Mouse (Mus musculus) forebrain, embryonic 13.5 days (tissue): ENCODE measurements around the gene Ptar1. TPM values are rescaled to one million over a fixed set of nuclear protein-coding genes. Genes with fewer than 3 reads are reported as not detected.

Source experiments
- ATAC-seq: fragments of 200-750 bp; cut with Nextera tagmentation; 2 replicates; pipeline ENCODE4 v1.8.0; 2017
- H3K27ac ChIP-seq: fragments of 300-500 bp; sonication (generic); 2 replicates; pipeline ENCODE4 v1.5.1; 2015; ENCODE audit warnings: inconsistent platforms, mild to moderate bottlenecking, moderate library complexity
- H3K27me3 ChIP-seq: fragments of 300-500 bp; sonication (generic); 2 replicates; pipeline ENCODE4 v1.6.1; 2015; ENCODE audit warnings: mild to moderate bottlenecking, inconsistent platforms
- H3K36me3 ChIP-seq: fragments of 300-500 bp; sonication (generic); 2 replicates; pipeline ENCODE4 v1.6.1; 2015; ENCODE audit warnings: mild to moderate bottlenecking, inconsistent platforms; ENCODE audit not compliant: poor library complexity, severe bottlenecking
- H3K4me1 ChIP-seq: fragments of 300-500 bp; sonication (generic); 2 replicates; pipeline ENCODE4 v1.6.1; 2015; ENCODE audit warnings: inconsistent platforms
- H3K4me2 ChIP-seq: fragments of 300-500 bp; sonication (generic); 2 replicates; pipeline ENCODE4 v1.6.1; 2015; ENCODE audit warnings: inconsistent platforms, mild to moderate bottlenecking, moderate library complexity
- H3K4me3 ChIP-seq: fragments of 300-500 bp; sonication (generic); 2 replicates; pipeline ENCODE4 v1.5.1; 2015; ENCODE audit warnings: mild to moderate bottlenecking, inconsistent platforms
- H3K9ac ChIP-seq: fragments of 300-500 bp; sonication (generic); 2 replicates; pipeline ENCODE4 v1.6.1; 2015; ENCODE audit warnings: mild to moderate bottlenecking, inconsistent platforms
- H3K9me3 ChIP-seq: fragments of 300-500 bp; sonication (generic); replicated peaks from 2 replicates; pipeline ENCODE4 v1.6.1; 2016; ENCODE audit warnings: inconsistent platforms
- WGBS: fragments of 180-500 bp; shearing (Covaris S2); methylation state at CpG from one replicate; pipeline ENCODE4 v1.1.7; 2015; 5-methylcytosine and 5-hydroxymethylcytosine counted together
- polyA plus RNA-seq: library from polyadenylated mRNA; unstranded; fragments of >200 nt; fragmentation: Nextera tagmentation; extraction: Ambion mirVana; gene quantifications from 2 replicates; pipeline ENCODE4 v1.2.1, GENCODE M21; 2015

Gene Ptar1
- polyA plus RNA-seq, 1 experiment from 2014 or later: 4.4 TPM

DNA sequence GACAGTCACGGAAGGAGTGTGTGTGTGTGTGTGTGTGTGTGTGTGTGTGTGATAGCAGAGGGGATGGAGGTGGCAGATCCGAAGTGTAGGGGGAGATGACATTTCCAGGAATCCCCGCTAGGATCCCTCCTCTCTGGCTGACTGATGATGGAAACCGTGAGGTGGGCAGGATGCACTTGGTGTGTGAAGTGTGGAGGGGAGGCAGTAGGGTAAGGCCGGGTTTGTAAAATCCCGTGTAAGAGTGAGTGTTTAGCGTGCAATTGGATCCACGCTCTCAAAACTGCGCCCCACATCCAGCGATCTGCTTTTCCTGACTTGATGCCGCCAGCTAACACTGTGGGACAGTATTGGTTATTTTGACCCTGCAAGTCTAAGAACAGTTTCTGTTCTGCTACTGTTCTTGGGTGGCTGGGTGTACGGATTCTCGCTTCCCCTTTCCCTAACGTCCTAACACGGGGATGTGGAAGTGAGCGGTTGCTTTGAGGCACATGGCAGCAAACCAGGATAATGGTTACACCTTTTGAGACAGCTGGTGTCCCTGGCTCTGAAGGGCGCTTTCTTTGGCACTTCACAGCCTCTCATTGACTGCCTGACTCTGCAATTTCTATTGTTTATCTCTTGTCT, 72.2 kb downstream of the Ptar1 start:
- H3K9ac ChIP-seq: peak overlapping the region; percentile 83
- peak overlapping the region; percentile 77 for H3K4me2 ChIP-seq
- no peaks in the 10 kb centered on the region for H3K9me3 ChIP-seq
- peaks cover 28% of the 10 kb centered on the region for H3K4me1 ChIP-seq
- H3K27ac ChIP-seq: peak overlapping the region; percentile 95
- WGBS: 2% methylated on average over 17 of the region's 17 CpGs
- peaks cover 4% of the 10 kb centered on the region for H3K27me3 ChIP-seq
- peak overlapping the region; percentile 69 for H3K4me3 ChIP-seq
- no peak for ATAC-seq
- no peaks in the 10 kb centered on the region for H3K36me3 ChIP-seq

- H3K36me3 ChIP-seq: no peaks in the 10 kb centered on the region
- no peak for ATAC-seq
- no peak overlapping the region for H3K4me2 ChIP-seq
- H3K9me3 ChIP-seq: no peaks in the 10 kb centered on the region
- no peak overlapping the region for H3K27ac ChIP-seq
- H3K4me3 ChIP-seq: no peak overlapping the region
- 90% methylated on average over 6 of the region's 6 CpGs for WGBS
- H3K9ac ChIP-seq: no peak overlapping the region
- peaks cover 4% of the 10 kb centered on the region for H3K27me3 ChIP-seq
- peaks cover 32% of the 10 kb centered on the region for H3K4me1 ChIP-seq
Measured at GRCm38 (mm10) chr19:23763371-23763770, 76.1 kb downstream of the Ptar1 start.

DNA sequence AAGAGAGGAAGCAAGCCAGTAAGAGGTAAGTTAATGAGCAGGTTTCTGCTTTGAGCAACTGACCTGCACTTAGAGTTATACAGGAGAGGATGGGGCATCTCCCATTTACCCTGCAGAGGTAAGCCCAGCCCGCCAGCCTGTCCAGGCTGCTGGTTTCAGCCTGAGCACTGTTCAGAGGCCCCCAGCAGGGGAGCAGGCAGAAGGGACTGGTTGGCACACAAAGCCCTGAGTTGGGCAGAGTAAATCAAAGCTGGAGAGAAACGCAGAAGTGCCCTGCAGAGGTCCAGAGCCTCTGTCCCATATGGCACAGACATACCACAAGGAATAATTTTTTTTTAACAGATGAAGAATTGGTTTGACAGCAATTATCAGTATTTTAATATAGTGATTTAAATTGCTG, 76.8 kb downstream of the Ptar1 start:
- H3K36me3 ChIP-seq: no peaks in the 10 kb centered on the region
- H3K27ac ChIP-seq: no peak overlapping the region
- no peaks in the 10 kb centered on the region for H3K9me3 ChIP-seq
- H3K4me3 ChIP-seq: no peak overlapping the region
- no peak overlapping the region for H3K9ac ChIP-seq
- ATAC-seq: no peak
- H3K27me3 ChIP-seq: peaks cover 4% of the 10 kb centered on the region
- H3K4me1 ChIP-seq: peaks cover 32% of the 10 kb centered on the region
- 50% methylated on average over 2 of the region's 2 CpGs for WGBS
- no peak overlapping the region for H3K4me2 ChIP-seq

DNA sequence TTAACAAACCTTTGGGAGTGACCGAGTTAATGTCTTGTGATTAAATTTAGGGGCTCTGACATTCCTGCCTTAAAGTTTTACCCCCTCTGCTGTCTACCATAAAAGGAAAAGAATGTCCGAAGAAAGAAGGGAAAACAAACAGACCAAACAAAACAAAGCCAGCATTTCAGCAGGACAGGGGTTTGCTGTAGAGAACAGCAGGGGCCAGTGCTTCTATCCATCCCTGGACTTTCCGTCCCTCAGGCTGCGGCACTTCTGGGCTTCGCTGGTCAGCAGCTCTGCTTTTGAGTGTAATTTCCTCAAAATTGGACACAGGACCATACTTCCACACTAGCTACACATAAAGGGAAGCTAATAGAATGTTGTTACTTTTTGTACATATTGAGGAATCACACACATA, 81.6 kb downstream of the Ptar1 start:
- no peak for ATAC-seq
- H3K4me3 ChIP-seq: no peak overlapping the region
- H3K27me3 ChIP-seq: no peaks in the 10 kb centered on the region
- no peaks in the 10 kb centered on the region for H3K36me3 ChIP-seq
- WGBS: 38% methylated on average over 5 of the region's 5 CpGs
- peaks cover 28% of the 10 kb centered on the region for H3K4me1 ChIP-seq
- H3K9me3 ChIP-seq: no peaks in the 10 kb centered on the region; the same call in 1 of the 2 replicates
- no peak overlapping the region for H3K27ac ChIP-seq
- no peak overlapping the region for H3K9ac ChIP-seq
- no peak overlapping the region for H3K4me2 ChIP-seq

DNA sequence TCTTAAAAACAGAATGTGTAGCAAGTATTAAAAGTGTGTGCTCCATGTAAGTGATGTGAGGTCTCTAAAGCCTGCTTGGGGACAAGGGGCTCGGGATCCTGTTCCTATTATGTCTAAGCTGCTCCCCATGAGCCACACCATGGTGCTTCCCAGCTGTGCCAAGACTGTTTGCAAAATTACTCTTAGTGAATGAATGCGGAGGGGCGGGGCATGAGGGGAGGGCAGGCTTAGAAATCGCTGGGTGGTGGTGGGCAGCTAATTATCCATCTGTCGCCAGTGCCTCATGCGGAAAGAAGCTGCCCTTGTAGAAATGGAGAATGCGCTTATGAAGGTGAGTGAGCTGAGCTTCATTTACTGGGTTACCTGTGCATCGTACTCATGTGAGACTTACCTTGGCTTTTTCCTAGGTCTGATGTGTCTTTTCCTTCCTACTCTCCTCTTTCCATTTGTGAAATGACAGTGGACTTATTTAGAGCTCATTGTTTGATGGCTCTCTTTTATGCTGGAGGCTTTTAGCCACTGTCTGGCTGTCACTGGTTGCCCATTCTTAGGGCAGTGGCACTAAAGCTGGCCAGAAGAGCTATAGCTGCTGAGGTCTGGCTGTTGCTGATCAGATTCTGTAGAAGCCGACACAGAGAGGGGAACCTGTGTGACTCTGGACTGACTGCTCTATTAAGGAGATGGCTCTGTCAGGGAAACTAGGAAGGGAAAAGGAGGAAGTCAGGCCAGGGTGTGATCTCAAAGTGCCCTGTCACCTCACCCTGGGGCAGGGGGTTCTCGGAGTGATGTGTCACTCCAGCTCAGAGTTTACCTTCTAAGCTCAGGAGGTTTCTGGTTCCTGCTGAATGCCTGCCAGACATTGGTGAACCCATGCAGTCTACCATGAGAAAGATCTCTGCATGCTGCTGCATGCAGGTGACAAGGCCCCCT, 83.5 kb downstream of the Ptar1 start:
- H3K4me3 ChIP-seq: no peak overlapping the region
- peak overlapping the region; percentile 43 for H3K4me2 ChIP-seq
- H3K27ac ChIP-seq: peak overlapping the region; percentile 76

DNA sequence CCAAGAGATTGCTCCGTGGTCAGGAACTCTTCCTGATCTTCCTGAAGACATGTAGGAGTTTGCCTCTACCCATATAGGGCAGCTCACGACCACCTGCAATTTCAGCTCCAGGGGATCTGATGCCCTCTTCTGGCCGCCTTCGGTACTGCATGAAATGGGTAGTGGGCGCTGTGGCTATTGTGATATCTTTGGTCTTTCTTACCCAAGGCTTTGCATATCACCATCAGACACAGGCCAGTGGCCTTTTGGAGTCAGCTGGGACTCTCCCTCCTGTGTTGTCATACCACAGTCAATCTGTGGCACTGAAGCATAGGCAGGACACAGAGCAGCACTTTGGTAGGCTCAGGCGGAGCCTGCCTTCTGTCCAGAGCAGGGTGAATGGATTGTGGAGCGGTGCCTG, 84.7 kb downstream of the Ptar1 start:
- Histone ChIP-seq H3K36me3 (no peaks in the 10 kb centered on the region), H3K27ac (no peak overlapping the region), H3K9ac (no peak overlapping the region), H3K4me1 (peaks cover 22% of the 10 kb centered on the region), H3K4me3 (no peak overlapping the region), H3K27me3 (no peaks in the 10 kb centered on the region), H3K9me3 (no peaks in the 10 kb centered on the region; the same call in 1 of the 2 replicates), H3K4me2 (no peak overlapping the region)
- 72% methylated on average over 7 of the region's 7 CpGs for WGBS
- no peak for ATAC-seq

More for the DNA sequence above, 83.5 kb downstream of the Ptar1 start:
- Histone ChIP-seq H3K4me1 (peaks cover 26% of the 10 kb centered on the region), H3K36me3 (no peaks in the 10 kb centered on the region), H3K9me3 (no peaks in the 10 kb centered on the region; the same call in 1 of the 2 replicates), H3K9ac (peak overlapping the region; percentile 8; the same call in 1 of the 2 replicates), H3K27me3 (no peaks in the 10 kb centered on the region)
- 15% methylated on average over 10 of the region's 10 CpGs for WGBS
- peak; percentile 84 for ATAC-seq

- Histone ChIP-seq H3K27me3 (no peaks in the 10 kb centered on the region), H3K9me3 (no peaks in the 10 kb centered on the region; the same call in 1 of the 2 replicates), H3K27ac (no peak overlapping the region), H3K4me3 (no peak overlapping the region), H3K9ac (no peak overlapping the region), H3K36me3 (no peaks in the 10 kb centered on the region), H3K4me1 (peaks cover 16% of the 10 kb centered on the region), H3K4me2 (no peak overlapping the region)
- ATAC-seq: peak; percentile 66
- WGBS: 69% methylated on average over 6 of the region's 6 CpGs
Measured at GRCm38 (mm10) chr19:23775356-23775755, 88.1 kb downstream of the Ptar1 start.

DNA sequence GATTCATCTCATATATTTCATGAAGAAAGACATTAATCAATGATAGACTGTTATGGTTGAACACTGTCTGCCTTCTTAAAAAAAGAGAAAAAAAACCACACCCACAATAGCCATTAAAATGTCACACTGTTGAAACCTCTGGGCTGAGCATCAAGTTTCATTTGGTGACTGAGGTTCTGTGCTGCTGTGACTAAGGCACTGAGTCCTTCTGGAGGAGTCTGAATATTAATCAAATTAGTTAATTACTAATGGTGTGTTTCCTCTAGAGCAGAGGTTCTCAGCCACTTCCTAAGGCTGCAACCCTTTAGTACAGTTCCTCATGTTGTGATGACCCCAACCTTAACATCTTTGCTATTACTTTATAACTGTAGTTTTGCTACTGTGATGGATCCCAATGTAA, 91.9 kb downstream of the Ptar1 start:
- no peak overlapping the region for H3K4me3 ChIP-seq

DNA sequence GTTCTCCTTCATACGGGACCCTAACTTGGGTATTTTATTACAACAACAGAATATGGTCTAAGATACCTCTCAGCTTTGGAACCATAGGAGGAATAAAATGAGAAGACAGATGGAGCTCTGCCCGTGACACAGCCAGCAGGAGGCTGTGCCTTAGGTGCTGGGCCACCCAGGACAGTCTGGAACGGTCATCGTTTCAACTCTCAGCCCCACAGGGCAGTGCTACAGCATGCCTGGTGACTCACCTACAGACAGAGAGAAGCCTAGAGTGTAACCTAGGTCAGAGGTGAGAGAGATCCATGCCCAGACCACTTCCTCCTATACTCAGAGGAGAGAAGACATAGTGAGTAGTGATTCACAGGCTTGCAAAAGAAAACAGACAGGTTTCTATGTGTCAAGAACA, 92.9 kb downstream of the Ptar1 start:
- no peaks in the 10 kb centered on the region for H3K9me3 ChIP-seq
- 95% methylated on average over 4 of the region's 4 CpGs for WGBS
- peaks cover 16% of the 10 kb centered on the region for H3K4me1 ChIP-seq
- no peak overlapping the region for H3K4me3 ChIP-seq
- H3K9ac ChIP-seq: no peak overlapping the region
- H3K4me2 ChIP-seq: no peak overlapping the region
- ATAC-seq: no peak
- no peaks in the 10 kb centered on the region for H3K36me3 ChIP-seq
- no peaks in the 10 kb centered on the region for H3K27me3 ChIP-seq
- H3K27ac ChIP-seq: no peak overlapping the region

More for the DNA sequence above, 91.9 kb downstream of the Ptar1 start:
- Histone ChIP-seq H3K36me3 (no peaks in the 10 kb centered on the region), H3K27me3 (no peaks in the 10 kb centered on the region), H3K9me3 (no peaks in the 10 kb centered on the region), H3K9ac (no peak overlapping the region), H3K4me2 (no peak overlapping the region), H3K27ac (no peak overlapping the region), H3K4me1 (peaks cover 16% of the 10 kb centered on the region)
- no peak for ATAC-seq

Other genes with a start within 250 kb of the Ptar1 start
- 1.0 and 1.4 TPM in 2 replicates for gene Mamdc2, start 239.0 kb upstream of the Ptar1 start, polyA plus RNA-seq
- gene 1700028P14Rik, start 34.6 kb upstream of the Ptar1 start, polyA plus RNA-seq: 1.3 and 1.7 TPM in 2 replicates
- gene Apba1, start 71.5 kb downstream of the Ptar1 start, polyA plus RNA-seq: 2.2 and 2.9 TPM in 2 replicates